Mouse (Mus musculus): ENCODE results near the gene Rbmx2. TPM values are rescaled to one million over a fixed set of nuclear protein-coding genes. Genes with fewer than 3 reads are reported as not detected.

Rbmx2 gene
- 1.2 and 1.6 TPM in 2 replicates for polyA plus RNA-seq (2012; rRNA removed)

DNA sequence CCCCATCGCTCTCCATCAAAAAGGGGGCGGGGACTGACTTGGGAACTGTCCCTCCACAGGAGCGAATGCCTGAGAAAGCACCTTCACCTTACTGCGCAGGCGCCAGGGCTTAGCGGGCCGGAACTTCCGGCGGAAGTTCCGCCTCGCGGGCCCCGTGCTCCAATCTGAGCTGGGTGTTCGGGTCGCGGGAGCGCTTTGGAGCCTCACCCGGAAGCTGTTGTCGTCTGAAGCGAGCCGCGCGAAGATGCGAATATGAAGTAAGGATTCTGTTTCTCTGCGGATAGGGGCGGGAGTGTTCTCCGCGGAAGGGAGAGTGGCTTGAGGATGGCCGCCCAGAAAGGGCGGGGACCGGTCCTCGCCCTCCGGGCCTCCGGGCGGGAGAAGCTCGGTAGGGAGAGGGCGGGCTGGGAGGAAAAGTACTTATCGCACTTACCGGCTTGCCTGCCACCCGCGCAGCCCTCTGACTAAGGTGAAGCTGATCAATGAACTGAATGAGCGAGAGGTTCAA is at the start of gene Rbmx2:
Gene Rbmx2, plus strand, starts transcription at position 141 of the 508 bp plus-strand sequence.
- TF ChIP-seq CTCF (IDR thresholded peaks at IDR 0.05; ENCODE audit: control insufficient read depth, insufficient read depth, insufficient replicate concordance, low read depth, low read length) (no peak), POLR2A (IDR thresholded peaks at IDR 0.05; ENCODE audit: control insufficient read depth, low read depth, low read length) (peak; percentile 39; the same call in 1 of the 2 replicates)
- Histone ChIP-seq H3K27ac (ENCODE audit: control insufficient read depth, insufficient read depth, low read depth, low read length) (peak within 1 kb of the TSS; percentile 67; the same call in 1 of the 2 replicates), H3K36me3 (ENCODE audit: control insufficient read depth, insufficient read depth, low read length) (no peaks in the 10 kb centered on the region), H3K4me1 (ENCODE audit: control insufficient read depth, insufficient read depth, low read length) (no peaks in the 10 kb centered on the region; the same call in 1 of the 2 replicates), H3K27me3 (ENCODE audit: control insufficient read depth, insufficient read depth, low read length) (no peaks in the 10 kb centered on the region), H3K4me3 (ENCODE audit: control insufficient read depth, low read depth, low read length) (peak within 1 kb of the TSS; percentile 92)

GRCm38 (mm10) chrX:48666807-48667206 is 28.0 kb upstream of the Rbmx2 start:
- TF ChIP-seq POLR2A (IDR thresholded peaks at IDR 0.05; ENCODE audit: control insufficient read depth, low read depth, low read length) (no peak), CTCF (IDR thresholded peaks at IDR 0.05; ENCODE audit: control insufficient read depth, insufficient read depth, insufficient replicate concordance, low read depth, low read length) (no peak)
- Histone ChIP-seq H3K27ac (ENCODE audit: control insufficient read depth, insufficient read depth, low read depth, low read length) (no peak overlapping the region), H3K4me1 (ENCODE audit: control insufficient read depth, insufficient read depth, low read length) (no peaks in the 10 kb centered on the region), H3K27me3 (ENCODE audit: control insufficient read depth, insufficient read depth, low read length) (no peaks in the 10 kb centered on the region), H3K36me3 (ENCODE audit: control insufficient read depth, insufficient read depth, low read length) (no peaks in the 10 kb centered on the region), H3K4me3 (ENCODE audit: control insufficient read depth, low read depth, low read length) (no peak overlapping the region)

GRCm38 (mm10) chrX:48669588-48669987 is 25.2 kb upstream of the Rbmx2 start:
- H3K4me1 ChIP-seq (ENCODE audit: control insufficient read depth, insufficient read depth, low read length) = no peaks in the 10 kb centered on the region
- TF ChIP-seq POLR2A (IDR thresholded peaks at IDR 0.05; ENCODE audit: control insufficient read depth, low read depth, low read length) (no peak), CTCF (IDR thresholded peaks at IDR 0.05; ENCODE audit: control insufficient read depth, insufficient read depth, insufficient replicate concordance, low read depth, low read length) (no peak)

GRCm38 (mm10) chrX:48671714-48672113 is 23.1 kb upstream of the Rbmx2 start:
- TF ChIP-seq CTCF (IDR thresholded peaks at IDR 0.05; ENCODE audit: control insufficient read depth, insufficient read depth, insufficient replicate concordance, low read depth, low read length) = no peak
- TF ChIP-seq POLR2A (IDR thresholded peaks at IDR 0.05; ENCODE audit: control insufficient read depth, low read depth, low read length) = no peak
- no peaks in the 10 kb centered on the region for H3K27me3 ChIP-seq (ENCODE audit: control insufficient read depth, insufficient read depth, low read length)
- no peak overlapping the region for H3K4me3 ChIP-seq (ENCODE audit: control insufficient read depth, low read depth, low read length)
- H3K27ac ChIP-seq (ENCODE audit: control insufficient read depth, insufficient read depth, low read depth, low read length) = no peak overlapping the region
- no peaks in the 10 kb centered on the region for H3K36me3 ChIP-seq (ENCODE audit: control insufficient read depth, insufficient read depth, low read length)
- no peaks in the 10 kb centered on the region for H3K4me1 ChIP-seq (ENCODE audit: control insufficient read depth, insufficient read depth, low read length)

More at GRCm38 (mm10) chrX:48669588-48669987, 25.2 kb upstream of the Rbmx2 start:
- Histone ChIP-seq H3K4me3 (ENCODE audit: control insufficient read depth, low read depth, low read length) (no peak overlapping the region), H3K36me3 (ENCODE audit: control insufficient read depth, insufficient read depth, low read length) (no peaks in the 10 kb centered on the region), H3K27me3 (ENCODE audit: control insufficient read depth, insufficient read depth, low read length) (no peaks in the 10 kb centered on the region), H3K27ac (ENCODE audit: control insufficient read depth, insufficient read depth, low read depth, low read length) (no peak overlapping the region)

DNA sequence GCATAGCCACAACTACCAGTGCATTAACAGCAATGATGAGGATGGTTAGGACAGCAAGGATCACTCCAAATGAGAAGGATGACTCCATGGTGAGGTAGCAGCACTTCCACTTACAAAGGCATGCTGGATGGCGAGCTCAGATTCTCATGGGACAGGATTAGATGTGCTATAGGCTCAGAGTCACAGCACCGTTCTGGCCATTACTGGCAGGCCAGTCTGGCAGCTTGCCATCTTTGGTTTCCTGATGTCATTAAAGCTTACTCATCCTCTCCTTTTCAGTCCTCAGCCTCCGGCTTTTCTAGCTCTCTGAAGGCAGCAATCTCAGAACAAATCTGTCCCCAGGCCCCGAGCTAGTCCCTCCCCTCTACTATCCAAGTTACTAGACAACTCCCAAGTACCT is 20.6 kb upstream of the Rbmx2 start, which contains the start of gene Gpr119:
Gene Gpr119, minus strand, starts transcription at position 308 of the 400 bp plus-strand sequence.
- H3K36me3 ChIP-seq (ENCODE audit: control insufficient read depth, insufficient read depth, low read length) = no peaks in the 10 kb centered on the region
- no peak for TF ChIP-seq CTCF (IDR thresholded peaks at IDR 0.05; ENCODE audit: control insufficient read depth, insufficient read depth, insufficient replicate concordance, low read depth, low read length)
- TF ChIP-seq POLR2A (IDR thresholded peaks at IDR 0.05; ENCODE audit: control insufficient read depth, low read depth, low read length) = no peak

GRCm38 (mm10) chrX:48683451-48683850 is 11.4 kb upstream of the Rbmx2 start:
- Histone ChIP-seq H3K27me3 (ENCODE audit: control insufficient read depth, insufficient read depth, low read length) (no peaks in the 10 kb centered on the region), H3K4me1 (ENCODE audit: control insufficient read depth, insufficient read depth, low read length) (no peaks in the 10 kb centered on the region), H3K4me3 (ENCODE audit: control insufficient read depth, low read depth, low read length) (no peak overlapping the region), H3K27ac (ENCODE audit: control insufficient read depth, insufficient read depth, low read depth, low read length) (no peak overlapping the region), H3K36me3 (ENCODE audit: control insufficient read depth, insufficient read depth, low read length) (no peaks in the 10 kb centered on the region)
- TF ChIP-seq POLR2A (IDR thresholded peaks at IDR 0.05; ENCODE audit: control insufficient read depth, low read depth, low read length) (no peak), CTCF (IDR thresholded peaks at IDR 0.05; ENCODE audit: control insufficient read depth, insufficient read depth, insufficient replicate concordance, low read depth, low read length) (no peak)

More for the DNA sequence above, 20.6 kb upstream of the Rbmx2 start, which contains the start of gene Gpr119:
- Histone ChIP-seq H3K4me3 (ENCODE audit: control insufficient read depth, low read depth, low read length) (no peak within 1 kb of the TSS), H3K27ac (ENCODE audit: control insufficient read depth, insufficient read depth, low read depth, low read length) (no peak within 1 kb of the TSS), H3K4me1 (ENCODE audit: control insufficient read depth, insufficient read depth, low read length) (no peaks in the 10 kb centered on the region), H3K27me3 (ENCODE audit: control insufficient read depth, insufficient read depth, low read length) (no peaks in the 10 kb centered on the region)

- Histone ChIP-seq H3K4me3 (ENCODE audit: control insufficient read depth, low read depth, low read length) (no peak overlapping the region), H3K27ac (ENCODE audit: control insufficient read depth, insufficient read depth, low read depth, low read length) (no peak overlapping the region), H3K27me3 (ENCODE audit: control insufficient read depth, insufficient read depth, low read length) (no peaks in the 10 kb centered on the region), H3K4me1 (ENCODE audit: control insufficient read depth, insufficient read depth, low read length) (no peaks in the 10 kb centered on the region), H3K36me3 (ENCODE audit: control insufficient read depth, insufficient read depth, low read length) (no peaks in the 10 kb centered on the region)
- TF ChIP-seq CTCF (IDR thresholded peaks at IDR 0.05; ENCODE audit: control insufficient read depth, insufficient read depth, insufficient replicate concordance, low read depth, low read length) (no peak), POLR2A (IDR thresholded peaks at IDR 0.05; ENCODE audit: control insufficient read depth, low read depth, low read length) (no peak)
These were observed 10.9 kb upstream of the Rbmx2 start for GRCm38 (mm10) chrX:48683857-48684256.

Measured in testis, adult 2 months (tissue).